Comparison of ENCODE assay signal across 25 mouse cellular contexts in the genomic region with DNA sequence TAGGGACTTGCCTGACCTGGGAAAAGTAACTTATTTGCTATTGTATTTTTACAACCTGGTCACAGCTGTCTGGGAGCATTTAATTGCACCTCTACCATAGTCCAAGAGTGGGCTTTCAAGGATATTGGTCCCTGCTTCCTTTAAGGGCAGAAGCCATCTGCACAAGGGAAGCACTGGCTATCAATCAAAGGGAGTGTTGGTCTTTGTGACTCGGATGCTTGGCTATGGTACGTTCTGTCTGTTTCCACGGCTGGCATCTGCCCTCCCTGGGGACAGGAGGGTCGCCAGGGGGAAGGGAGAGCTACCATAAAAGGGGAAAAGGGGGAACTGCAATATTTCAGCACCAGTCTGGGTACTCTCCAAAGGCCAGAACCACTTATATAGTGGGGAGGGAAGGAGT.
DNase-seq lines count a peak whose midpoint lies in the region; ATAC-seq and TF ChIP-seq lines count a peak whose summit lies in the region.
"Had no signal": no experiment of that assay in that cellular context is flagged by ENCODE, and none has a peak within 500 bp of the region (broad histone marks: within the 10 kb centered on the region; RNA-seq: fewer than 3 reads in every experiment).

No protein-coding gene starts in this region.

- no peak overlapping the region for H3K4me3 ChIP-seq in hindbrain, embryonic 10.5 days
- H3K4me3 ChIP-seq in hindbrain, embryonic 16.5 days (ENCODE audit: low read length), result no peak overlapping the region
- no peak overlapping the region for H3K4me3 ChIP-seq in hindbrain, embryonic 13.5 days
- H3K4me3 ChIP-seq in neural tube, embryonic 12.5 days, result no peak overlapping the region
- no peak overlapping the region for H3K4me3 ChIP-seq in thymus, adult 2 months (ENCODE audit: control insufficient read depth, insufficient read depth, low read length)
- H3K4me3 ChIP-seq in midbrain, embryonic 14.5 days (replicated peaks; ENCODE audit: low read depth, low read length), result no peak overlapping the region
- H3K4me3 ChIP-seq: embryonic facial prominence, embryonic 13.5 days; forebrain, embryonic 10.5 days; forebrain, embryonic 15.5 days; limb, embryonic 13.5 days; lung, embryonic 15.5 days; myocyte had no signal

- intact Hi-C loops in heart, postnatal 14 days (cut with DNase I), result no loop called here

- no peaks in the 10 kb centered on the region for H3K36me3 ChIP-seq in hindbrain, embryonic 10.5 days
- H3K36me3 ChIP-seq in hindbrain, embryonic 16.5 days (ENCODE audit: control insufficient read depth, insufficient read depth, low read length), result no peaks in the 10 kb centered on the region
- no peaks in the 10 kb centered on the region for H3K36me3 ChIP-seq in hindbrain, embryonic 13.5 days
- no peaks in the 10 kb centered on the region for H3K36me3 ChIP-seq in neural tube, embryonic 12.5 days
- no peaks in the 10 kb centered on the region for H3K36me3 ChIP-seq in thymus, adult 2 months (ENCODE audit: control insufficient read depth, insufficient read depth, low read length)
- no peaks in the 10 kb centered on the region for H3K36me3 ChIP-seq in midbrain, embryonic 14.5 days (ENCODE audit: control insufficient read depth, insufficient read depth, low read length)
- H3K36me3 ChIP-seq: embryonic facial prominence, embryonic 13.5 days; forebrain, embryonic 10.5 days; forebrain, embryonic 15.5 days; G1E; limb, embryonic 13.5 days; lung, embryonic 15.5 days had no signal

- no peak overlapping the region for H3K4me2 ChIP-seq in hindbrain, embryonic 16.5 days (ENCODE audit: low read length)
- no peak overlapping the region for H3K4me2 ChIP-seq in hindbrain, embryonic 13.5 days
- H3K4me2 ChIP-seq in neural tube, embryonic 12.5 days (replicated peaks), result no peak overlapping the region
- no peak overlapping the region for H3K4me2 ChIP-seq in midbrain, embryonic 14.5 days (ENCODE audit: low read length)
- H3K4me2 ChIP-seq: embryonic facial prominence, embryonic 13.5 days; forebrain, embryonic 15.5 days; heart, embryonic 11.5 days; limb, embryonic 13.5 days; liver, embryonic 11.5 days; lung, embryonic 15.5 days; midbrain, embryonic 11.5 days had no signal

- no peaks in the 10 kb centered on the region for H3K9me3 ChIP-seq in hindbrain, embryonic 10.5 days
- no peaks in the 10 kb centered on the region for H3K9me3 ChIP-seq in hindbrain, embryonic 16.5 days (ENCODE audit: control insufficient read depth, low read length)
- no peaks in the 10 kb centered on the region for H3K9me3 ChIP-seq in hindbrain, embryonic 13.5 days
- H3K9me3 ChIP-seq in neural tube, embryonic 12.5 days, result no peaks in the 10 kb centered on the region
- no peaks in the 10 kb centered on the region for H3K9me3 ChIP-seq in midbrain, embryonic 14.5 days (ENCODE audit: control insufficient read depth, low read length)
- H3K9me3 ChIP-seq: embryonic facial prominence, embryonic 13.5 days; forebrain, embryonic 10.5 days; forebrain, embryonic 15.5 days; limb, embryonic 13.5 days; lung, embryonic 15.5 days had no signal

- ATAC-seq in hindbrain, embryonic 16.5 days, result no peak
- ATAC-seq in hindbrain, embryonic 13.5 days (ENCODE audit: low FRiP score), result 0 out of 2 replicates have a peak, but pooled peaks have one; percentile 32
- ATAC-seq in neural tube, embryonic 12.5 days (ENCODE audit: low FRiP score, low read depth), result peak; percentile 79
- no peak for ATAC-seq in midbrain, embryonic 14.5 days (ENCODE audit: low FRiP score, low TSS enrichment)
- ATAC-seq: forebrain, embryonic 15.5 days had no signal

- TF ChIP-seq POLR2A in thymus, adult 2 months (IDR thresholded peaks at IDR 0.05; ENCODE audit: control insufficient read depth, extremely low read depth, insufficient read depth, low read length, poor library complexity), result no peak

- H3K4me1 ChIP-seq in hindbrain, embryonic 10.5 days (replicated peaks), result no peaks in the 10 kb centered on the region
- no peaks in the 10 kb centered on the region for H3K4me1 ChIP-seq in hindbrain, embryonic 16.5 days (ENCODE audit: control insufficient read depth, insufficient read depth, low read depth, low read length)
- 0 out of 2 replicates have a peak, but pooled peaks cover 5% of the 10 kb centered on the region for H3K4me1 ChIP-seq in hindbrain, embryonic 13.5 days (replicated peaks)
- H3K4me1 ChIP-seq in neural tube, embryonic 12.5 days, result peaks cover 5% of the 10 kb centered on the region
- H3K4me1 ChIP-seq in thymus, adult 2 months (replicated peaks; ENCODE audit: control insufficient read depth, insufficient read depth, low read length), result no peaks in the 10 kb centered on the region
- H3K4me1 ChIP-seq in midbrain, embryonic 14.5 days (ENCODE audit: control insufficient read depth, insufficient read depth, low read length), result no peaks in the 10 kb centered on the region
- H3K4me1 ChIP-seq: forebrain, embryonic 10.5 days; forebrain, embryonic 15.5 days; lung, embryonic 15.5 days had no signal

- H3K9ac ChIP-seq in hindbrain, embryonic 16.5 days (ENCODE audit: low read depth, low read length), result no peak overlapping the region
- H3K9ac ChIP-seq in hindbrain, embryonic 13.5 days, result no peak overlapping the region
- H3K9ac ChIP-seq in neural tube, embryonic 12.5 days, result no peak overlapping the region
- no peak overlapping the region for H3K9ac ChIP-seq in midbrain, embryonic 14.5 days (replicated peaks; ENCODE audit: low read length)
- H3K9ac ChIP-seq: embryonic facial prominence, embryonic 13.5 days; forebrain, embryonic 15.5 days; limb, embryonic 13.5 days; lung, embryonic 15.5 days had no signal

- no peak for TF ChIP-seq CTCF in thymus, adult 2 months (IDR thresholded peaks at IDR 0.05; ENCODE audit: borderline replicate concordance, control insufficient read depth, extremely low read depth, insufficient read depth, low read length, poor library complexity)

- WGBS in hindbrain, embryonic 10.5 days, result 37% methylated on average over 4 of the region's 4 CpGs
- WGBS in hindbrain, embryonic 16.5 days, result 26% methylated on average over 4 of the region's 4 CpGs
- WGBS in hindbrain, embryonic 13.5 days, result 18% methylated on average over 4 of the region's 4 CpGs
- 2% methylated on average over 4 of the region's 4 CpGs for WGBS in neural tube, embryonic 12.5 days
- 35% methylated on average over 4 of the region's 4 CpGs for WGBS in thymus, adult 2 months
- 42% methylated on average over 4 of the region's 4 CpGs for WGBS in midbrain, embryonic 14.5 days

- H3K27ac ChIP-seq in hindbrain, embryonic 10.5 days, result no peak overlapping the region
- H3K27ac ChIP-seq in hindbrain, embryonic 16.5 days (ENCODE audit: low read depth, low read length), result no peak overlapping the region
- H3K27ac ChIP-seq in hindbrain, embryonic 13.5 days, result no peak overlapping the region
- no peak overlapping the region for H3K27ac ChIP-seq in neural tube, embryonic 12.5 days
- H3K27ac ChIP-seq in thymus, adult 2 months (ENCODE audit: control insufficient read depth, insufficient read depth, low read length), result no peak overlapping the region
- H3K27ac ChIP-seq in midbrain, embryonic 14.5 days (replicated peaks; ENCODE audit: low read depth, low read length), result no peak overlapping the region
- H3K27ac ChIP-seq: embryonic facial prominence, embryonic 13.5 days; forebrain, embryonic 10.5 days; forebrain, embryonic 15.5 days; kidney, postnatal 0 days; limb, embryonic 13.5 days; lung, embryonic 15.5 days had no signal

- peak; percentile 10 for DNase-seq in hindbrain, embryonic 10.5 days (ENCODE audit: low spot score)
- peak; percentile 32 for DNase-seq in embryo, embryonic 10 days (ENCODE audit: low spot score)
- no peak for DNase-seq in thymus, adult 2 months
- no peak for DNase-seq in heart, postnatal 14 days
- no peak for DNase-seq in midbrain, embryonic 14.5 days
- DNase-seq: adrenal gland, postnatal 25 days; cerebellum, adult 11-12 months; gastrocnemius, postnatal 36 days; heart, adult 18-20 months; kidney, adult 18-20 months; right cerebral cortex, postnatal 4 days had no signal

- H3K27me3 ChIP-seq in hindbrain, embryonic 10.5 days (ENCODE audit: insufficient read depth, poor library complexity, severe bottlenecking), result no peaks in the 10 kb centered on the region
- H3K27me3 ChIP-seq in hindbrain, embryonic 16.5 days (replicated peaks; ENCODE audit: control insufficient read depth, insufficient read depth, low read length), result no peaks in the 10 kb centered on the region
- no peaks in the 10 kb centered on the region for H3K27me3 ChIP-seq in hindbrain, embryonic 13.5 days
- no peaks in the 10 kb centered on the region for H3K27me3 ChIP-seq in neural tube, embryonic 12.5 days (replicated peaks)
- H3K27me3 ChIP-seq in thymus, adult 2 months (ENCODE audit: control insufficient read depth, insufficient read depth, low read length), result no peaks in the 10 kb centered on the region
- no peaks in the 10 kb centered on the region for H3K27me3 ChIP-seq in midbrain, embryonic 14.5 days (ENCODE audit: control insufficient read depth, insufficient read depth, low read length)
- H3K27me3 ChIP-seq: embryonic facial prominence, embryonic 13.5 days; forebrain, embryonic 15.5 days; limb, embryonic 13.5 days; lung, embryonic 15.5 days had no signal

Comparison
In these comparisons a context has a peak if more than half of its experiments do, and no peak if none do; other contexts are left out.
1. ATAC-seq: peak in hindbrain, embryonic 13.5 days (single experiment) and neural tube, embryonic 12.5 days (single experiment); none in hindbrain, embryonic 16.5 days (single experiment) and midbrain, embryonic 14.5 days (single experiment).
2. DNase-seq: peak in hindbrain, embryonic 10.5 days (single experiment) and embryo, embryonic 10 days (single experiment); none in thymus, adult 2 months (single experiment), heart, postnatal 14 days (0 of 2) and midbrain, embryonic 14.5 days (single experiment).